Mouse (Mus musculus) MN1 (cell line): ENCODE measurements at regions not wholly inside any gene's neighbourhood (a gene's known extent, or its start where the extent isn't known, plus 50 kb on each side); places are given as distances from the start of the nearest gene placed in this dataset.
"Not testable (repeated sequence)": the region's sequence is repeated elsewhere in the genome, so short reads cannot be mapped to it uniquely, and the experiment has no call there.

Source experiments
- DNase-seq: peaks from one replicate; pipeline ENCODE4 v3.0.0-alpha.2; 2016; ENCODE audit warnings: low spot score

GRCm38 (mm10) chr5:97831421-97831820, 199.4 kb downstream of the Antxr2 start:
- DNase-seq, result no peak

GRCm38 (mm10) chr5:97817485-97817884, 213.4 kb downstream of the Antxr2 start:
- no peak for DNase-seq

- no peak for DNase-seq
Observed at GRCm38 (mm10) chr5:97815357-97815756, 215.5 kb downstream of the Antxr2 start.

- no peak for DNase-seq
Observed at GRCm38 (mm10) chr5:97814700-97815099, 216.1 kb downstream of the Antxr2 start.

- DNase-seq, result no peak
Observed at GRCm38 (mm10) chr5:97812611-97813350, 218.1 kb downstream of the Antxr2 start.

- DNase-seq, result no peak
Observed at GRCm38 (mm10) chr5:97809007-97809406, 221.8 kb downstream of the Antxr2 start.

GRCm38 (mm10) chr5:97807171-97807570, 223.7 kb downstream of the Antxr2 start:
- DNase-seq, result peak; percentile 8

- no peak for DNase-seq
Observed at GRCm38 (mm10) chr5:97806754-97807153, 224.1 kb downstream of the Antxr2 start.

GRCm38 (mm10) chr5:97800017-97800416, 230.8 kb downstream of the Antxr2 start:
- no peak for DNase-seq

GRCm38 (mm10) chr5:97788175-97788574, 242.7 kb downstream of the Antxr2 start:
- no peak for DNase-seq

- no peak for DNase-seq
Observed at GRCm38 (mm10) chr5:97787001-97787400, 243.8 kb downstream of the Antxr2 start.

GRCm38 (mm10) chr5:97775100-97775499, 255.7 kb downstream of the Antxr2 start:
- DNase-seq, result not testable (repeated sequence)

- DNase-seq, result not testable (repeated sequence)
Observed at GRCm38 (mm10) chr5:97773451-97773850, 257.4 kb downstream of the Antxr2 start.

GRCm38 (mm10) chr5:97737339-97737738, 280.5 kb upstream of the Gk2 start:
- DNase-seq, result no peak

- DNase-seq, result no peak
Observed at GRCm38 (mm10) chr5:97730920-97731319, 274.1 kb upstream of the Gk2 start.

GRCm38 (mm10) chr5:97719364-97719763, 262.5 kb upstream of the Gk2 start:
- DNase-seq, result not testable (repeated sequence)

GRCm38 (mm10) chr5:97705270-97705669, 248.4 kb upstream of the Gk2 start:
- DNase-seq, result no peak

GRCm38 (mm10) chr5:97700507-97700906, 243.7 kb upstream of the Gk2 start:
- DNase-seq, result no peak

GRCm38 (mm10) chr5:97697581-97698134, 240.8 kb upstream of the Gk2 start:
- DNase-seq, result peak; percentile 14

- no peak for DNase-seq
Observed at GRCm38 (mm10) chr5:97693333-97693940, 236.6 kb upstream of the Gk2 start.

GRCm38 (mm10) chr5:97685443-97685842, 228.6 kb upstream of the Gk2 start:
- DNase-seq, result no peak

- no peak for DNase-seq
Observed at GRCm38 (mm10) chr5:97684592-97685258, 227.9 kb upstream of the Gk2 start.

GRCm38 (mm10) chr5:97669726-97670125, 212.9 kb upstream of the Gk2 start:
- no peak for DNase-seq
